Mouse (Mus musculus): ENCODE measurements around the gene H2al1c. TPM values are rescaled to one million over a fixed set of nuclear protein-coding genes. Genes with fewer than 3 reads are reported as not detected.
"Not testable (repeated sequence)": the region's sequence is repeated elsewhere in the genome, so short reads cannot be mapped to it uniquely, and the experiment has no call there.

H2al1c gene
- not detected in 2 replicates for polyA plus RNA-seq (2015; fragmentation: Nextera tagmentation; extraction: Ambion mirVana)

GRCm38 (mm10) chrX:11305355-11305754 lies at the start of gene H2al1c:
Gene H2al1c (plus strand): TSS chrX:11305655.
- not testable (repeated sequence) for ATAC-seq (ENCODE audit: low FRiP score); H3K4me2 ChIP-seq; H3K4me3 ChIP-seq (replicated peaks); H3K27ac ChIP-seq (replicated peaks); H3K9me3 ChIP-seq (replicated peaks); H3K27me3 ChIP-seq (replicated peaks); H3K36me3 ChIP-seq; H3K4me1 ChIP-seq; H3K9ac ChIP-seq (replicated peaks)
- WGBS, result 80% methylated on average over 1 of the region's 6 CpGs

GRCm38 (mm10) chrX:11264918-11265317 lies 40.5 kb upstream of the H2al1c start:
- Histone ChIP-seq H3K27ac (replicated peaks) (no peak overlapping the region), H3K4me2 (no peak overlapping the region), H3K4me3 (replicated peaks) (no peak overlapping the region), H3K36me3 (no peaks in the 10 kb centered on the region), H3K9ac (replicated peaks) (no peak overlapping the region), H3K4me1 (0 out of 2 replicates have a peak, but pooled peaks cover 3% of the 10 kb centered on the region), H3K9me3 (replicated peaks) (no peaks in the 10 kb centered on the region), H3K27me3 (replicated peaks) (no peaks in the 10 kb centered on the region)
- WGBS, result 77% methylated on average over 8 of the region's 8 CpGs
- ATAC-seq (ENCODE audit: low FRiP score), result no peak

- Histone ChIP-seq H3K27ac (replicated peaks) (no peak overlapping the region), H3K9ac (replicated peaks) (no peak overlapping the region), H3K27me3 (replicated peaks) (no peaks in the 10 kb centered on the region), H3K36me3 (no peaks in the 10 kb centered on the region), H3K4me2 (no peak overlapping the region), H3K4me3 (replicated peaks) (no peak overlapping the region), H3K9me3 (replicated peaks) (no peaks in the 10 kb centered on the region), H3K4me1 (0 out of 2 replicates have a peak, but pooled peaks cover 3% of the 10 kb centered on the region)
- ATAC-seq (ENCODE audit: low FRiP score), result no peak
- 55% methylated on average over 7 of the region's 7 CpGs for WGBS
Observed at GRCm38 (mm10) chrX:11267791-11268190, 37.7 kb upstream of the H2al1c start.

GRCm38 (mm10) chrX:11269074-11269473 lies 36.4 kb upstream of the H2al1c start:
- H3K9ac ChIP-seq (replicated peaks), result no peak overlapping the region
- H3K36me3 ChIP-seq, result no peaks in the 10 kb centered on the region
- H3K4me1 ChIP-seq, result 0 out of 2 replicates have a peak, but pooled peaks cover 3% of the 10 kb centered on the region
- no peak for ATAC-seq (ENCODE audit: low FRiP score)
- no peak overlapping the region for H3K4me3 ChIP-seq (replicated peaks)
- H3K27ac ChIP-seq (replicated peaks), result no peak overlapping the region
- H3K27me3 ChIP-seq (replicated peaks), result no peaks in the 10 kb centered on the region
- WGBS, result 75% methylated on average over 3 of the region's 3 CpGs
- no peaks in the 10 kb centered on the region for H3K9me3 ChIP-seq (replicated peaks)
- no peak overlapping the region for H3K4me2 ChIP-seq

GRCm38 (mm10) chrX:11273190-11273589 lies 32.3 kb upstream of the H2al1c start:
- no peaks in the 10 kb centered on the region for H3K9me3 ChIP-seq (replicated peaks)
- H3K4me1 ChIP-seq, result no peaks in the 10 kb centered on the region
- no peak overlapping the region for H3K4me2 ChIP-seq
- H3K9ac ChIP-seq (replicated peaks), result no peak overlapping the region
- H3K36me3 ChIP-seq, result no peaks in the 10 kb centered on the region
- H3K4me3 ChIP-seq (replicated peaks), result no peak overlapping the region
- no peak for ATAC-seq (ENCODE audit: low FRiP score)
- H3K27me3 ChIP-seq (replicated peaks), result no peaks in the 10 kb centered on the region; the same call in 1 of the 2 replicates
- H3K27ac ChIP-seq (replicated peaks), result no peak overlapping the region
- 81% methylated on average over 3 of the region's 3 CpGs for WGBS

- Histone ChIP-seq H3K9me3 (replicated peaks) (no peaks in the 10 kb centered on the region), H3K27ac (replicated peaks) (no peak overlapping the region), H3K4me1 (no peaks in the 10 kb centered on the region), H3K4me2 (no peak overlapping the region), H3K27me3 (replicated peaks) (no peaks in the 10 kb centered on the region; the same call in 1 of the 2 replicates), H3K4me3 (replicated peaks) (no peak overlapping the region), H3K9ac (replicated peaks) (no peak overlapping the region), H3K36me3 (no peaks in the 10 kb centered on the region)
- no peak for ATAC-seq (ENCODE audit: low FRiP score)
- WGBS, result 71% methylated on average over 6 of the region's 6 CpGs
Observed at GRCm38 (mm10) chrX:11277083-11277482, 28.4 kb upstream of the H2al1c start.

- 69% methylated on average over 2 of the region's 2 CpGs for WGBS
- no peaks in the 10 kb centered on the region for H3K4me1 ChIP-seq
- no peak overlapping the region for H3K27ac ChIP-seq (replicated peaks)
- ATAC-seq (ENCODE audit: low FRiP score), result no peak
- H3K4me3 ChIP-seq (replicated peaks), result no peak overlapping the region
- H3K9ac ChIP-seq (replicated peaks), result no peak overlapping the region
- H3K9me3 ChIP-seq (replicated peaks), result no peaks in the 10 kb centered on the region
- no peaks in the 10 kb centered on the region; the same call in 1 of the 2 replicates for H3K27me3 ChIP-seq (replicated peaks)
- no peak overlapping the region for H3K4me2 ChIP-seq
- H3K36me3 ChIP-seq, result no peaks in the 10 kb centered on the region
Observed at GRCm38 (mm10) chrX:11280741-11281140, 24.7 kb upstream of the H2al1c start.

- 78% methylated on average over 14 of the region's 14 CpGs for WGBS
Observed at GRCm38 (mm10) chrX:11288306-11288882, 17.1 kb upstream of the H2al1c start.

GRCm38 (mm10) chrX:11289244-11289643 lies 16.2 kb upstream of the H2al1c start:
- no peak overlapping the region for H3K4me3 ChIP-seq (replicated peaks)
- ATAC-seq (ENCODE audit: low FRiP score), result no peak
- no peaks in the 10 kb centered on the region for H3K4me1 ChIP-seq
- no peak overlapping the region for H3K9ac ChIP-seq (replicated peaks)
- WGBS, result 61% methylated on average over 4 of the region's 4 CpGs
- H3K27me3 ChIP-seq (replicated peaks), result no peaks in the 10 kb centered on the region
- H3K27ac ChIP-seq (replicated peaks), result no peak overlapping the region
- no peaks in the 10 kb centered on the region for H3K36me3 ChIP-seq
- no peak overlapping the region for H3K4me2 ChIP-seq
- H3K9me3 ChIP-seq (replicated peaks), result no peaks in the 10 kb centered on the region

More at GRCm38 (mm10) chrX:11288306-11288882, 17.1 kb upstream of the H2al1c start:
- H3K4me1 ChIP-seq, result no peaks in the 10 kb centered on the region
- no peaks in the 10 kb centered on the region for H3K27me3 ChIP-seq (replicated peaks)
- H3K4me3 ChIP-seq (replicated peaks), result no peak overlapping the region
- H3K4me2 ChIP-seq, result no peak overlapping the region
- H3K27ac ChIP-seq (replicated peaks), result no peak overlapping the region
- H3K9ac ChIP-seq (replicated peaks), result no peak overlapping the region
- ATAC-seq (ENCODE audit: low FRiP score), result no peak
- H3K36me3 ChIP-seq, result no peaks in the 10 kb centered on the region
- no peaks in the 10 kb centered on the region for H3K9me3 ChIP-seq (replicated peaks)

- H3K4me3 ChIP-seq (replicated peaks); H3K9me3 ChIP-seq (replicated peaks); H3K27me3 ChIP-seq (replicated peaks); ATAC-seq (ENCODE audit: low FRiP score); H3K27ac ChIP-seq (replicated peaks); H3K36me3 ChIP-seq; H3K4me2 ChIP-seq; H3K4me1 ChIP-seq; H3K9ac ChIP-seq (replicated peaks): not testable (repeated sequence)
- no CpG with 5 or more reads among the region's 3 CpGs for WGBS
Observed at GRCm38 (mm10) chrX:11298957-11299356, 6.5 kb upstream of the H2al1c start, which contains the start of gene H2al1a. Gene H2al1a (plus strand): TSS chrX:11299257.

- H3K4me2 ChIP-seq; H3K36me3 ChIP-seq; H3K4me3 ChIP-seq (replicated peaks); H3K4me1 ChIP-seq; H3K27me3 ChIP-seq (replicated peaks); H3K9me3 ChIP-seq (replicated peaks); H3K9ac ChIP-seq (replicated peaks); ATAC-seq (ENCODE audit: low FRiP score); H3K27ac ChIP-seq (replicated peaks): not testable (repeated sequence)
- 96% methylated on average over 1 of the region's 3 CpGs for WGBS
Observed at GRCm38 (mm10) chrX:11302132-11302531, 3.3 kb upstream of the H2al1c start, which contains the start of gene H2al1b. Gene H2al1b (plus strand): TSS chrX:11302432.

GRCm38 (mm10) chrX:11308524-11308923 lies 3.1 kb downstream of the H2al1c start, which contains the start of gene H2al1d:
Gene H2al1d (plus strand): TSS chrX:11308824.
- H3K9ac ChIP-seq (replicated peaks); H3K4me3 ChIP-seq (replicated peaks); H3K36me3 ChIP-seq; H3K4me1 ChIP-seq; H3K4me2 ChIP-seq; H3K9me3 ChIP-seq (replicated peaks); H3K27me3 ChIP-seq (replicated peaks); H3K27ac ChIP-seq (replicated peaks); ATAC-seq (ENCODE audit: low FRiP score): not testable (repeated sequence)
- no CpG with 5 or more reads among the region's 6 CpGs for WGBS
